Mouse (Mus musculus): ENCODE measurements at regions not wholly inside any gene's neighbourhood (a gene's known extent, or its start where the extent isn't known, plus 50 kb on each side); places are given as distances from the start of the nearest gene placed in this dataset.
A peak's percentile ranks its signal among the peaks of the same experiment; 100 is the strongest.

GRCm38 (mm10) chr1:189081267-189081666 is 73.6 kb upstream of the Kctd3 start:
- no peak for DNase-seq

GRCm38 (mm10) chr1:189080797-189081196 is 73.2 kb upstream of the Kctd3 start:
- peak; percentile 59 to 65 for DNase-seq

GRCm38 (mm10) chr1:189079451-189080410 is 72.1 kb upstream of the Kctd3 start:
- DNase-seq = peak; percentile 50 to 60

GRCm38 (mm10) chr1:189077861-189078260 is 70.2 kb upstream of the Kctd3 start:
- DNase-seq = no peak

- DNase-seq = no peak
Observed at GRCm38 (mm10) chr1:189076276-189076675, 68.6 kb upstream of the Kctd3 start.

GRCm38 (mm10) chr1:189075671-189076070 is 68.0 kb upstream of the Kctd3 start:
- DNase-seq = no peak

GRCm38 (mm10) chr1:189072516-189072915 is 64.9 kb upstream of the Kctd3 start:
- no peak for DNase-seq

GRCm38 (mm10) chr1:189068204-189068603 is 60.6 kb upstream of the Kctd3 start:
- DNase-seq = no peak

GRCm38 (mm10) chr1:189067204-189067960 is 59.7 kb upstream of the Kctd3 start:
- DNase-seq = no peak

GRCm38 (mm10) chr1:189066446-189067151 is 59.0 kb upstream of the Kctd3 start:
- no peak for DNase-seq

- no peak for DNase-seq
Observed at GRCm38 (mm10) chr1:189065152-189065910, 57.7 kb upstream of the Kctd3 start.

GRCm38 (mm10) chr1:189064629-189065028 is 57.0 kb upstream of the Kctd3 start:
- DNase-seq = no peak

- no peak for DNase-seq
Observed at GRCm38 (mm10) chr1:189063699-189064098, 56.1 kb upstream of the Kctd3 start.

- DNase-seq = no peak
Observed at GRCm38 (mm10) chr1:189063209-189063608, 55.6 kb upstream of the Kctd3 start.

Data from B cell, adult 2 months (primary cell).